Mouse (Mus musculus) ES-E14 (cell line): ENCODE measurements around the gene Cenpm. TPM values are rescaled to one million over a fixed set of nuclear protein-coding genes. Genes with fewer than 3 reads are reported as not detected.

Experiments
- DNase-seq: peaks from one replicate; pipeline ENCODE4 v3.0.0-alpha.2; 2013; ENCODE audit warnings: low read depth, low spot score
- H3K27ac ChIP-seq: 2 replicates; pipeline ENCODE4 v1.5.1; 2012; ENCODE audit warnings: low read depth, mild to moderate bottlenecking, low read length, moderate library complexity, mixed read lengths; ENCODE audit not compliant: poor library complexity, insufficient read depth, severe bottlenecking
- H3K36me3 ChIP-seq: 2 replicates; pipeline ENCODE4 v1.6.1; 2012; ENCODE audit warnings: mild to moderate bottlenecking, low read length, moderate library complexity, mixed read lengths; ENCODE audit not compliant: control insufficient read depth, poor library complexity, insufficient read depth, severe bottlenecking
- H3K4me1 ChIP-seq, 2 experiments: fragments of 150-350 bp in 1 of 2; sonication (generic) in 1 of 2; 2 replicates each; pipeline ENCODE4 v1.6.1; 2012; ENCODE audit warnings: low read length in 2 of 2, mild to moderate bottlenecking in 1 of 2, mixed read lengths in 1 of 2; ENCODE audit not compliant: control insufficient read depth in 2 of 2, insufficient read depth in 2 of 2, poor library complexity in 1 of 2
- H3K4me3 ChIP-seq, 2 experiments: fragments of 150-350 bp in 1 of 2; sonication (generic) in 1 of 2; 2 replicates each; pipeline ENCODE4 v1.5.1; 2012; ENCODE audit warnings: low read length in 2 of 2, low read depth in 1 of 2, mild to moderate bottlenecking in 1 of 2, mixed read lengths in 1 of 2; ENCODE audit not compliant: insufficient read depth in 1 of 2, poor library complexity in 1 of 2, severe bottlenecking in 1 of 2
- H3K9ac ChIP-seq: 2 replicates; pipeline ENCODE4 v1.6.1; 2012; ENCODE audit warnings: low read depth, mild to moderate bottlenecking, low read length, mixed read lengths; ENCODE audit not compliant: poor library complexity, insufficient read depth, severe bottlenecking
- H3K9me3 ChIP-seq: fragments of 150-350 bp; sonication (generic); 2 replicates; pipeline ENCODE4 v1.6.1; 2012; ENCODE audit warnings: low read depth, mild to moderate bottlenecking, low read length; ENCODE audit not compliant: control insufficient read depth, insufficient read depth
- CHD2 ChIP-seq: IDR thresholded peaks from 2 replicates; pipeline ENCODE4 v1.6.1; 2014; ENCODE audit warnings: mild to moderate bottlenecking, low read depth, low read length, inconsistent platforms
- HCFC1 ChIP-seq: IDR thresholded peaks from 2 replicates; pipeline ENCODE4 v1.6.1; 2012; ENCODE audit warnings: low read length, inconsistent platforms, borderline replicate concordance; ENCODE audit not compliant: insufficient read depth
- MAFK ChIP-seq: IDR thresholded peaks from 2 replicates; pipeline ENCODE4 v1.6.1; 2014; ENCODE audit warnings: mild to moderate bottlenecking, low read depth, low read length, inconsistent platforms; ENCODE audit not compliant: insufficient read depth
- ZC3H11A ChIP-seq: IDR thresholded peaks from 2 replicates; pipeline ENCODE4 v1.6.1; 2012; ENCODE audit warnings: low read depth, mild to moderate bottlenecking, inconsistent platforms, low read length, borderline replicate concordance
- ZNF384 ChIP-seq: IDR thresholded peaks from 2 replicates; pipeline ENCODE4 v1.6.1; 2012; ENCODE audit warnings: low read depth, low read length, inconsistent platforms
- in situ Hi-C, 2 experiments: fragments of 600-800 bp; cut with MboI; formaldehyde crosslinking; loops; one replicate each; pipeline ENCODE4 v1.15.1; 2025; ENCODE audit warnings: low sequenced_read_pairs in 2 of 2, inconsistent platforms in 1 of 2; ENCODE audit not compliant: unreplicated experiment in 2 of 2
- total RNA-seq: library from RNA; depleted of rRNA; stranded (reverse); fragments of 300-350 nt; gene quantifications from 2 replicates; pipeline ENCODE4 v1.2.3, GENCODE M21; 2012; rRNA removed

Cenpm gene
- total RNA-seq, 1 experiment: 80.0 TPM

- TF ChIP-seq MAFK: no peak
- no peak for TF ChIP-seq CHD2
- TF ChIP-seq ZC3H11A: no peak
- TF ChIP-seq HCFC1: no peak
- TF ChIP-seq ZNF384: no peak
- H3K36me3 ChIP-seq: peaks cover 73% of the 10 kb centered on the region
- no peaks in the 10 kb centered on the region for H3K9me3 ChIP-seq
- H3K9ac ChIP-seq: no peak overlapping the region
- no peak for DNase-seq
- no peak overlapping the region for H3K4me3 ChIP-seq
- no peak overlapping the region for H3K27ac ChIP-seq
- in situ Hi-C loops: no loop called here
- H3K4me1 ChIP-seq: peaks cover 2 to 15% of the 10 kb centered on the region in 2 experiments
These were observed 59.9 kb downstream of the Cenpm start for GRCm38 (mm10) chr15:82184656-82185055.

- Histone ChIP-seq H3K27ac (no peak overlapping the region), H3K9me3 (no peaks in the 10 kb centered on the region), H3K9ac (no peak overlapping the region), H3K36me3 (peaks cover 74% of the 10 kb centered on the region), H3K4me1 (peaks cover 2 to 15% of the 10 kb centered on the region in 2 experiments), H3K4me3 (no peak overlapping the region)
- in situ Hi-C loops: no loop called here
- DNase-seq: no peak
- TF ChIP-seq ZC3H11A: no peak
- no peak for TF ChIP-seq CHD2
- no peak for TF ChIP-seq MAFK
- TF ChIP-seq ZNF384: no peak
- no peak for TF ChIP-seq HCFC1
These were observed 60.4 kb downstream of the Cenpm start for GRCm38 (mm10) chr15:82184183-82184582.

Other genes starting within 250 kb of the Cenpm start
- gene Desi1, start 210.9 kb downstream of the Cenpm start, total RNA-seq: 8.8 and 15.9 TPM in 2 replicates
- 212 and 293 TPM in 2 replicates for gene Snu13, start 197.2 kb downstream of the Cenpm start, total RNA-seq
- not detected in 2 replicates for gene 4930407I10Rik, start 185.6 kb downstream of the Cenpm start, total RNA-seq
- gene Mei1, start 174.8 kb downstream of the Cenpm start, total RNA-seq: 0.40 and 0.42 TPM in 2 replicates
- 28.8 and 31.7 TPM in 2 replicates for gene Ccdc134, start 116.8 kb downstream of the Cenpm start, total RNA-seq
- gene Srebf2, start 97.6 kb downstream of the Cenpm start, total RNA-seq: 173 and 211 TPM in 2 replicates
- gene Shisa8, start 31.9 kb downstream of the Cenpm start, total RNA-seq: 4.1 and 4.3 TPM in 2 replicates
- gene Tnfrsf13c, start 20.4 kb downstream of the Cenpm start, total RNA-seq: 1.7 and 2.3 TPM in 2 replicates
- gene 1500009C09Rik, start 7.6 kb upstream of the Cenpm start, total RNA-seq: 1.0 and 1.2 TPM in 2 replicates
- 5.9 and 8.2 TPM in 2 replicates for gene Sept3, start 30.1 kb upstream of the Cenpm start, total RNA-seq
- gene Wbp2nl, start 54.2 kb upstream of the Cenpm start, total RNA-seq: 2.0 and 2.1 TPM in 2 replicates
- 17.6 and 35.3 TPM in 2 replicates for gene Naga, start 94.2 kb upstream of the Cenpm start, total RNA-seq
- 0.85 and 0.95 TPM in 2 replicates for gene Pheta2, start 94.2 kb upstream of the Cenpm start, total RNA-seq
- 172 and 222 TPM in 2 replicates for gene Smdt1, start 94.2 kb upstream of the Cenpm start, total RNA-seq
- 256 and 306 TPM in 2 replicates for gene Ndufa6, start 109.6 kb upstream of the Cenpm start, total RNA-seq
- gene Cyp2d22, start 135.5 kb upstream of the Cenpm start, total RNA-seq: 0.94 and 2.3 TPM in 2 replicates
- not detected in 2 replicates for gene Cyp2d11, start 149.3 kb upstream of the Cenpm start, total RNA-seq
- not detected in 2 replicates for gene Cyp2d10, start 162.4 kb upstream of the Cenpm start, total RNA-seq
- gene Cyp2d9, start 188.7 kb upstream of the Cenpm start, total RNA-seq: not detected in 2 replicates